Mouse (Mus musculus) bone marrow macrophage, adult 2 months (primary cell): ENCODE results near the gene Gm49393.
"Not testable (repeated sequence)": the region's sequence is repeated elsewhere in the genome, so short reads cannot be mapped to it uniquely, and the experiment has no call there.

Experiments
- CTCF ChIP-seq: IDR thresholded peaks from 2 replicates; pipeline ENCODE4 v1.5.1; 2012; ENCODE audit warnings: low read depth, mild to moderate bottlenecking, low read length, moderate library complexity
- POLR2A ChIP-seq: IDR thresholded peaks from 2 replicates; pipeline ENCODE4 v1.6.1; 2012; ENCODE audit warnings: mild to moderate bottlenecking, low read depth, low read length, borderline replicate concordance

DNA sequence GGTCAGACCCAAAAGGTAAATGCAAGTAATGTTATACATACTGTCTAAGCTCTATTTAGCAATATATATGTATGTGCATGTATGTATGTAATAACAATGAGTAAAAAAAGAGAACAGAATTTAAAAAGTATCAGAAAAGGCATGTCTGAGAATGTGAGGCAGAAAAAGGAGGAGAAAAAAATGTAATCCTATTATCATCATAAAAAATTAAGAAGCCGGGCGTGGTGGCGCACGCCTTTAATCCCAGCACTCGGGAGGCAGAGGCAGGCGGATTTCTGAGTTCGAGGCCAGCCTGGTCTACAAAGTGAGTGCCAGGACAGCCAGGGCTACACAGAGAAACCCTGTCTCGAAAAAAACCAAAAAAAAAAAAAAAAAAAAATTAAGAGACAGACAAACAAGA lies 38.6 kb downstream of the Gm49393 start, which contains the start of gene Gm49392:
- TF ChIP-seq CTCF, POLR2A: not testable (repeated sequence)
